Mouse (Mus musculus) layer of hippocampus, adult 9-10 months (tissue): ENCODE results near the gene Borcs6.
A peak's percentile ranks its signal among the peaks of the same experiment; 100 is the strongest.

ENCODE experiments used
- DNase-seq: peaks from one replicate; pipeline ENCODE4 v3.0.0; 2022; ENCODE audit warnings: low spot score

Gene Borcs6

DNA sequence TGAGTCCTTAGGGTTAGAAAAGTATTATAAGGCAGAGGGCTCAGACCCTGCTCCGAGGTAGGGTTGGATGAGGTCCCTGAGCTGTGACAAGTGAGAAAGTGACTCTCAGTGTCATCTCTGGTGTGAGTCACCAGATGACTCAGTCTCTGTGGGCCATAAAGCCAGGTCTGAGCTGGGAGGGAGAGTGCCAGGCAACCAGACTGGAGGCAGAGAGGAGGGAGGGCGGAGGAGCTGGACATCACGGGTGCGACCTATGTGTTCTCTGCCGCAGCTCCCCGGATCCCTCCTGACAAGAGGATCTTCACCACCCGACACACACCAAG lies 42.8 kb downstream of the Borcs6 start:
- DNase-seq, result no peak

DNA sequence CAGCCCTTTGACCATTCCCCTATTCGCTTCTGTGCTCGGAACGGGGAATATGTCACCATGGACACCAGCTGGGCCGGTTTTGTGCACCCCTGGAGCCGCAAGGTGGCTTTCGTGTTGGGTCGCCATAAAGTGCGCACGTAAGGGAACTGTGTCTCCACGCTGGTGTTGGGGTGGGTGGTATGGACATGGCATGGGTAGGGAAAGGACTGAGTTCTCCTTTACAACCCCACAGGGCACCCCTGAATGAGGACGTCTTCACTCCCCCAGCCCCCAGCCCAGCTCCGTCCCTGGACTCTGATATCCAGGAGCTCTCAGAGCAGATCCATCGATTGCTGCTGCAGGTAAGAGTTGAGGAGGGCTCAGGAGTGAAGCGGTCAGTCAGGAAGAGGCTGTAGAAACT lies 43.6 kb downstream of the Borcs6 start:
- DNase-seq, result no peak

GRCm38 (mm10) chr11:69103531-69104435 lies 44.3 kb downstream of the Borcs6 start:
- no peak for DNase-seq

- no peak for DNase-seq
Measured at GRCm38 (mm10) chr11:69104487-69104886, 45.0 kb downstream of the Borcs6 start.

- DNase-seq, result no peak
Measured at GRCm38 (mm10) chr11:69105227-69105626, 45.7 kb downstream of the Borcs6 start.

DNA sequence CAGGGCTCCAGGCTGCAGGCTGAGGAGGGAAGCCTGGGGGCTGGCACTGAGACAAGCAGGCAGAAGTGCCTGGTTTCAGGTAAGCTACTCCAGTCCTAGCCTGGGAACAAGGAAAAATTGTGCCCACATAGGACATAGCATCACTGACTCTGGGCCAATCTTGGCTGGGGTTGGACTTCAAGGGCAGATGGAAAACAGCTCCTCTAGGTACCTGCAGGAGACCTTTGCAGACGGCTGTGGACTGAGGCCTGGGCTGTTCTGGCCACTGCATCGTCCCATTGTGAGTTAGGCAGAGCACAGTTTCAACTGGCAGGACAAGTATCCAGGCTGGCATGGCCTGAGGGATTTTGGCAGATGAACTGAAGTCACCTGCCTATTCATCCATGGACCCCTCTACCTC lies 46.3 kb downstream of the Borcs6 start:
- no peak for DNase-seq

GRCm38 (mm10) chr11:69106299-69106698 lies 46.8 kb downstream of the Borcs6 start:
- DNase-seq, result no peak

DNA sequence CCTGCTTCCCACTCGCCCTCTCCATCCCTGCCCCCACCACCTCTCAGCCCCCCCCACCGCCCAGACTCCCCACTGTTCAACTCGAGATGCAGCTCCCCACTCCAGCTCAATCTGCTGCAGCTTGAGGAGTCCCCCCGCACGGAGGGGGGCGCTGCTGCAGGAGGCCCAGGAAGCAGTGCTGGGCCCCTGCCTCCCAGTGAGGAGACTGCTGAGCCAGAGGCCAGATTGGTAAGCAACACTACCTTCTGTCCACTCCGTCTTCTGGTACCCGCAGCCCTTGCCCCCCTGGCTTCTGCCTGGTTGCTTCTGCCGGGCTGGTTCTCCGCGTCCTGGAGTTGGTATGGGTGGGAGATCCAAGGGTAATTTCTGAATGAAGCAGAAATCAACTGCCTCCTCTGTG lies 47.3 kb downstream of the Borcs6 start:
- DNase-seq, result no peak

DNA sequence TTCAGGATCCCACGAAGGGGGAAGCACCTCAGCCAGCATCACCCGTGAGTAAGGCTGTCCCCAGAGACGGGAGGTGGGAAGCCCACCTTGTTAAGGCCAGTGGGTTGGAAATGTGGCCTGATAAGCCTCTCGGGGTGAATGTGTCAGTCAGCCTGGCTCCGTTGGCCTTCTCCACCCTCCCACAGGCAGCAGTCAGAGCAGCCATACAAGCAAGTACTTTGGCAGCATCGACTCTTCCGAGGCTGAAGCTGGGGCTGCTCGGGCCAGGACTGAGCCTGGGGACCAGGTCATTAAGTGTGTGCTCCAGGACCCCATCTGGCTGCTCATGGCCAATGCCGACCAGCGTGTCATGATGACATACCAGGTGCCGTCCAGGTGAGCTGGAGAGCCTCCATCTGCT lies 48.2 kb downstream of the Borcs6 start:
- no peak for DNase-seq

DNA sequence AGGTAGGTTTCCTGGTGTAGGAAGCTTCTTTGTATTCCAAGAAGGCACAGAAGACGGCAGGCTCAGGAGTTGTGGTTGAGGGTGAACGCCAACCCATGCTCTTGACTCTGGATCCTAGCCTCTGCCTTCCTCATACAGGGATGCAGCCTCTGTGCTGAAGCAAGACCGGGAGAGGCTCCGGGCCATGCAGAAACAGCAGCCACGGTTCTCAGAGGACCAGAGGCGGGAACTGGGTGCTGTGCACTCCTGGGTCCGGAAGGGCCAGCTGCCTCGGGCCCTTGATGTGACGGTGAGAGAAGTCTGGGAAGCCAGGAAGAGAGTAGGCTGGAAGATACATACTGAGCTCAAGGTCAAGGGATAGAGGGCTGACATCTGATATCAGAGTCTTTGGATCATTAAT lies 48.7 kb downstream of the Borcs6 start:
- DNase-seq, result no peak

- DNase-seq, result no peak
Measured at GRCm38 (mm10) chr11:69109032-69109900, 49.7 kb downstream of the Borcs6 start.

DNA sequence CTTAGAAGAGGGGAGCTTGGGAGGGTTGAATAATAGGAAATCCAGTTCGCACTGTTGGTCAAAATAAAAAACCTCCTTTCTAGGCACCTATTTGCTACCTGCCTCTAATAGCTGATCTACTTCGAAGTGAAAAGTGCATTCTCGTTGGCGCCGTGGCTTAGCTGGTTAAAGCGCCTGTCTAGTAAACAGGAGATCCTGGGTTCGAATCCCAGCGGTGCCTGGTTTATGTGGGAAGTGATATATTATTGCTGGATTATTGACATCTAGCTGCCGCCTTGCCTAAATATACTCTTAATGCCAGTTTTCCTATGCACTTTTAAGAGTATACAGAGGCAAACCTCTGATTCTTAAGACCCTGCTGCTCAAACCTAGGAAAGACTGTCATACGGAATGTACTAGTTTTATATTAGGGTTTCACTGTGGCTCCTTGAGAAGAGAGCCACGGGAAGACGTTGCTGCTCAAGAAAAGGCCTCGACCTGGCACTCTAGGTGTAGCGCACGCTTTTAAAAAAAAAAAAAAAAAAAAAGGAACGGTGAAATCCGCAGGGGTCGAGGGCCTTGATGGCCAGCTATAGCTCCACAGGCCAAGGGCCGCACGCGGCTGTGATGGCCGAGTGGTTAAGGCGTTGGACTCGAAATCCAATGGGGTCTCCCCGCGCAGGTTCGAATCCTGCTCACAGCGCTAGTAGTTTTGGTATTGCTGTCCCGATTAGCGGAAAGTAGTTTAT lies 51.0 kb downstream of the Borcs6 start:
- peak; percentile 81 for DNase-seq
